Mouse (Mus musculus): ENCODE data around the gene Dbn1. TPM values are rescaled to one million over a fixed set of nuclear protein-coding genes. Genes with fewer than 3 reads are reported as not detected.

Dbn1 gene
- polyA plus RNA-seq, 1 experiment from 2014 or later: 372 TPM

DNA sequence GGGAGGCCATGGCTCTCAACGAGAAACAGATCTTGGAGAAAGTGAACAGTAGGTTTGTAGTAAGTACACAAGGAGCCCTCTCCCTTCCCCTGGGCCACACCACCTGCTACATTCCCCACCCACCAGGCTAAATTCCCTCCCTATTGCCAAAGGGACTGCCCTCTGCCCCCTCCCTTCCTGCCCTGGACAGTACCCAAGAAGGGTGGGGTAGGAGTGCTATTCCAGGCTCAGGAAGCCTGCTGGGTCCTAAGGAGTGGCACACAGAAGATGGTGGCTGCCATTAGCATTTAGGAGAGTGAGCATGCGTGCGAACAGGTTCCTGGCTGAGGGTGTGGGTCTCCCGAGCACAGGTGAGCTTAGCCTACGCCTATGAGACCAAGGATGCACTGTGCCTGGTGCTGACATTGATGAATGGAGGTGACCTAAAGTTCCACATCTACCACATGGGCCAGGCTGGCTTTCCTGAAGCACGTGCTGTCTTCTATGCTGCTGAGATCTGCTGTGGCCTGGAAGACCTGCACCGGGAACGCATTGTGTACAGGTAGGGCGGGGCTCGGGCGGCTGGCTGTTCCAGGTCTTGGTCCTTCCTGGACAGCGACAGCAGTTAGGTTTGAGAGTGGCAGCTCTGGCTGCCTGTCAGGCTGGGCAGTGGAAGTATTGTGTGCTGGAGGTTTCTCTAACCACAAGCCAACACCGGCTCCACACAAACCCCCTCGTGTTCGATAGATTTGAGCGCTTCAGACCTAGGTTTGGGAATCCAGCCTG is 35.9 kb downstream of the Dbn1 start:
- peaks cover 25% of the 10 kb centered on the region for H3K36me3 ChIP-seq (ENCODE audit: control insufficient read depth, insufficient read depth, low read length)
- DNase-seq (ENCODE audit: low spot score): no peak

DNA sequence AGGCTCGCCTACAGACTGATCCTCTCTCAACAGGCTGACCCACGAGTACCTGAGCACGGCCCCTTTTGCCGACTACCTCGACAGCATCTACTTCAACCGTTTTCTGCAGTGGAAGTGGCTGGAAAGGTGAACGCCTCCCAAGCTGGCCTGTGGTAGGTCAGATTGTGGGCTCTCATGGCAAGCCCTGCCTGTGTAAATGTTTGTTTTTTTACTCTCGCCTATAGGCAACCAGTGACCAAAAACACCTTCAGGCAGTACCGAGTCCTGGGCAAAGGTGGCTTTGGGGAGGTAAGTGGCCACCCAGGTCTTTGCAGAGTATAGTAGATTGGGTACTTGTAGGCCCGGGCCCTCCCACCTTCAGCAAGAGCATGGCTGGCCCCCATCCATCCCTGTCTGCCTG is 36.6 kb downstream of the Dbn1 start:
- H3K27me3 ChIP-seq (ENCODE audit: control insufficient read depth, insufficient read depth, low read length): no peaks in the 10 kb centered on the region
- no peak for DNase-seq (ENCODE audit: low spot score)
- H3K27ac ChIP-seq (ENCODE audit: low read depth, low read length): no peak overlapping the region
- ATAC-seq (ENCODE audit: insufficient read depth, low FRiP score, low TSS enrichment): no peak
- WGBS: 93% methylated on average over 10 of the region's 10 CpGs
- H3K9ac ChIP-seq (ENCODE audit: low read length): no peak overlapping the region
- no peaks in the 10 kb centered on the region for H3K9me3 ChIP-seq (ENCODE audit: control insufficient read depth, low read length)
- no peak overlapping the region for H3K4me2 ChIP-seq (ENCODE audit: low read depth)
- no peak overlapping the region for H3K4me3 ChIP-seq (ENCODE audit: low read depth, low read length)
- peaks cover 8% of the 10 kb centered on the region for H3K4me1 ChIP-seq (ENCODE audit: control insufficient read depth, insufficient read depth, low read length)
- H3K36me3 ChIP-seq (ENCODE audit: control insufficient read depth, insufficient read depth, low read length): peaks cover 25% of the 10 kb centered on the region

More for the DNA sequence above, 35.9 kb downstream of the Dbn1 start:
- peaks cover 4% of the 10 kb centered on the region for H3K4me1 ChIP-seq (ENCODE audit: control insufficient read depth, insufficient read depth, low read length)
- ATAC-seq (ENCODE audit: insufficient read depth, low FRiP score, low TSS enrichment): no peak
- H3K9ac ChIP-seq (ENCODE audit: low read length): no peak overlapping the region
- WGBS: 96% methylated on average over 16 of the region's 16 CpGs
- H3K4me2 ChIP-seq (ENCODE audit: low read depth): no peak overlapping the region
- H3K9me3 ChIP-seq (ENCODE audit: control insufficient read depth, low read length): no peaks in the 10 kb centered on the region
- no peak overlapping the region for H3K4me3 ChIP-seq (ENCODE audit: low read depth, low read length)
- H3K27ac ChIP-seq (ENCODE audit: low read depth, low read length): no peak overlapping the region
- no peaks in the 10 kb centered on the region for H3K27me3 ChIP-seq (ENCODE audit: control insufficient read depth, insufficient read depth, low read length)

DNA sequence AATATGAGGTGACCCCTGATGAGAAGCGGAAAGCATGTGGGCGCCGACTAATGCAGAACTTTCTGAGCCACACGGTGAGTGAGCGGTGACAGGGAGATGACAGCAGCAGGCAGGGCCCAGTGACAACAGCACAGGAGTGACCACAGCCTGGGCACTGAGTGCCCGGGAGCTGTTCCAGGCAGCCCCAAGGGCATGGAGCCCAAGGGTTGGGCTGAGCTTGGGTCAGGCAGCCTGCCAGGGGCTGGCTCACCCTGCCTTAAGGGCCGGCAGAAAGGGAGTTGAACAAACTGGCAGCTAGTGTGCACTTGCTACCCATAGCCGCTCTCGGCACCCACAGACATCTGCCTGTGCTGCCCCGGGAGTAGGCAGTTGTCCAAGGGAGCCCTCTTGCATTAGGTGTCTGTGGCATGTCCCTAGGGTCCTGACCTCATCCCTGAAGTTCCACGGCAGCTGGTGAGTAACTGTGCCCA is 37.4 kb downstream of the Dbn1 start:
- H3K4me3 ChIP-seq (ENCODE audit: low read depth, low read length): no peak overlapping the region
- H3K27me3 ChIP-seq (ENCODE audit: control insufficient read depth, insufficient read depth, low read length): no peaks in the 10 kb centered on the region
- no peak overlapping the region for H3K27ac ChIP-seq (ENCODE audit: low read depth, low read length)
- peaks cover 25% of the 10 kb centered on the region for H3K36me3 ChIP-seq (ENCODE audit: control insufficient read depth, insufficient read depth, low read length)
- ATAC-seq (ENCODE audit: insufficient read depth, low FRiP score, low TSS enrichment): no peak
- no peak overlapping the region for H3K9ac ChIP-seq (ENCODE audit: low read length)
- no peak overlapping the region for H3K4me2 ChIP-seq (ENCODE audit: low read depth)
- H3K4me1 ChIP-seq (ENCODE audit: control insufficient read depth, insufficient read depth, low read length): peaks cover 14% of the 10 kb centered on the region
- DNase-seq (ENCODE audit: low spot score): no peak
- 96% methylated on average over 11 of the region's 11 CpGs for WGBS
- H3K9me3 ChIP-seq (ENCODE audit: control insufficient read depth, low read length): no peaks in the 10 kb centered on the region

DNA sequence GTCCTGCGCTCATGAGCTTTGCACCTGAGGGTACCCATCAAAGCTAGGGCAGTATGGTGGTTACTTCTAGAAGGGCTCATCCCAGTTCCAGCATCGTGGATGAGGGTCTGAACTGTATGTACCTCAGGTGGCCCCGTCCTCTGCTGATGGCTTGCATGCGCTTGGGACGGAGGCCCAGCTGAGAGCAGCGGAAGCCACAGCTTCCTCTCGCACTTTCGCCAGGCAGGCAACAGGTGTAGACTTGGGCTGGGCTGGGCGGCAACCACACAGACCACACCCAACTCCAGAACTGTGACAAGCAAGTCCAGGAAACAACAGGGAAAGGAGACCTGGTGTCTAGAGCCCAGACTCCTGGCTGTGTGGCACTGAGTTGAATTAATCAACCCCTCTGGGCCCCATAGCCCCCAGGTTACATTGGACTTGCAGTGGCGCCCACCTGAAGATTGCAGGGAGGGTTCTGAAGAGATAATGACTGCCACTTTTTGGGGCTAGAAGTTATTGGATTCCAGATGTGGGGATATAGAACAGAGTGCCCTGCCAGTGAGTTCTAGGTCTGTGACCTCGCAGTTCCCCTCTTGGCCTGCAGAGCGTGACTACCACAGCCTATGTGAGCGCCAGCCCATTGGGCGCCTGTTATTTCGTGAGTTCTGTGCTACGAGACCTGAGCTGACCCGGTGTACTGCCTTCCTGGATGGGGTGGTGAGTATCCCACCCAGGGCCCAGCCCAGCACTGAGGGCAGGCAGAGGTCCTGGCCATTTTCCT is 38.1 kb downstream of the Dbn1 start:
- ATAC-seq (ENCODE audit: insufficient read depth, low FRiP score, low TSS enrichment): no peak
- Histone ChIP-seq H3K9ac (ENCODE audit: low read length) (no peak overlapping the region), H3K4me1 (ENCODE audit: control insufficient read depth, insufficient read depth, low read length) (peaks cover 14% of the 10 kb centered on the region), H3K4me3 (ENCODE audit: low read depth, low read length) (no peak overlapping the region), H3K9me3 (ENCODE audit: control insufficient read depth, low read length) (no peaks in the 10 kb centered on the region), H3K36me3 (ENCODE audit: control insufficient read depth, insufficient read depth, low read length) (peaks cover 23% of the 10 kb centered on the region), H3K4me2 (ENCODE audit: low read depth) (no peak overlapping the region), H3K27ac (ENCODE audit: low read depth, low read length) (no peak overlapping the region), H3K27me3 (ENCODE audit: control insufficient read depth, insufficient read depth, low read length) (no peaks in the 10 kb centered on the region)
- DNase-seq (ENCODE audit: low spot score): no peak
- 94% methylated on average over 17 of the region's 17 CpGs for WGBS

DNA sequence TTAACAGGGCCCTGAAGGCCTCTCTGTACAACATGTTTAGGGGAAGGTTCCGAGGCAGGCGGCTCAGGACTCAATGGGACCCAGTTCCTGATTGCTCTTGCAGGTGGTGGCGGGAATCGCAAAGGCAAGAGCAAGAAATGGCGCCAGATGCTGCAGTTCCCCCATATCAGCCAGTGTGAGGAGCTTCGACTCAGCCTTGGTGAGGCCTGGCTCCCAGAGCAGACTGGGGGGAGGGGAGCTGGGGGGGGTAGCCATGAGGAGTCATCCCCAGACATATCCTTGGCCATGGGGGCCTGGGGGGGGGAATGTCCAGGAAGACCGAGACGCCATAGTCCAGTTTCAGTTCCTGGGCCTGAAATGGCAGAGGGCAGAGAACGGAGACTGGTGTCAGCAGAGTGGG is 38.7 kb downstream of the Dbn1 start:
- Histone ChIP-seq H3K4me1 (ENCODE audit: control insufficient read depth, insufficient read depth, low read length) (peaks cover 14% of the 10 kb centered on the region), H3K27ac (ENCODE audit: low read depth, low read length) (no peak overlapping the region), H3K4me2 (ENCODE audit: low read depth) (no peak overlapping the region), H3K4me3 (ENCODE audit: low read depth, low read length) (no peak overlapping the region), H3K36me3 (ENCODE audit: control insufficient read depth, insufficient read depth, low read length) (peaks cover 22% of the 10 kb centered on the region), H3K9me3 (ENCODE audit: control insufficient read depth, low read length) (no peaks in the 10 kb centered on the region), H3K27me3 (ENCODE audit: control insufficient read depth, insufficient read depth, low read length) (no peaks in the 10 kb centered on the region), H3K9ac (ENCODE audit: low read length) (no peak overlapping the region)
- 89% methylated on average over 9 of the region's 9 CpGs for WGBS
- DNase-seq (ENCODE audit: low spot score) (no peak), ATAC-seq (ENCODE audit: insufficient read depth, low FRiP score, low TSS enrichment) (no peak)

DNA sequence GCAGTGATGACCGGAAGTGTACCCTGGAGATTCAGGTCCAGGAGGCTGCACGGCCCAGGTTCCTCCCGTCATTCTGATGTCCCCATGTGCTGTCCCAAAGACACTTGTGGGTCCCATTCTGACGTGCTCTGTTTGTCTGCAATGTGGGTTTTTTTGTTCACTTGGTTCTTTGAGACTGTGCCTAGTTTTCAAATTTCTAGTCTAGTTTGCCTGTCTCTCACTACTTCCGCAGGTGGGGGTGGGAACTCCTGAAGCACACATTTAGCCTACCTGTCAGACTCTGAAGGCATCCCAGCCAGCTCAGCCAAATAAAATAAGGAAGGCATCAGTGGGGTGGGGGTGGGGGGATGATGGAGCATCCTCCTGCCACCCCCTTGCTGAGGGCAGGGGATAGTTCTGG is 39.8 kb downstream of the Dbn1 start:
- peaks cover 17% of the 10 kb centered on the region for H3K36me3 ChIP-seq (ENCODE audit: control insufficient read depth, insufficient read depth, low read length)
- H3K27ac ChIP-seq (ENCODE audit: low read depth, low read length): no peak overlapping the region
- DNase-seq (ENCODE audit: low spot score): no peak
- H3K4me1 ChIP-seq (ENCODE audit: control insufficient read depth, insufficient read depth, low read length): peaks cover 14% of the 10 kb centered on the region
- no peaks in the 10 kb centered on the region for H3K27me3 ChIP-seq (ENCODE audit: control insufficient read depth, insufficient read depth, low read length)
- WGBS: 90% methylated on average over 5 of the region's 5 CpGs
- H3K9ac ChIP-seq (ENCODE audit: low read length): no peak overlapping the region
- no peaks in the 10 kb centered on the region for H3K9me3 ChIP-seq (ENCODE audit: control insufficient read depth, low read length)
- H3K4me2 ChIP-seq (ENCODE audit: low read depth): no peak overlapping the region
- no peak for ATAC-seq (ENCODE audit: insufficient read depth, low FRiP score, low TSS enrichment)
- no peak overlapping the region for H3K4me3 ChIP-seq (ENCODE audit: low read depth, low read length)

DNA sequence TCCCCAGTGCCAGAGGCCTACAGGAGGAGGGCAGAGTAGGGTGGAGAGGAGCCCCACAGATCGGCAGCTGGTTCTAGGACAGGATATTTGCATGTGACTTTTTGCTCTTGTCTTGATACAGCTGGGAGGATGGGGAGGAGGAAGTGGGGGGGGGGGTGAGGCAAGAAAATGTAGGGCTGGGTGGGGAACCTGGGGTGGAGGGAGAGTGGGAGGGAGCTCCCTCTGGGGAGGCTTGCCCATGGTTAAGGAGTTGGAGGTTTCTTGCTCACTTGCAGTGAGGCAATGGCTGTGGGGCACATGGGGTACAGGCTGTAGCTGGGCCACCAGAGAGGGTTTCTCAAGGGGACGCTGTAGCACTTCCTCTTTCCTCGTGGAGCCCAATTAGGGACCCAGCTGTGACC is 40.4 kb downstream of the Dbn1 start:
- Histone ChIP-seq H3K4me2 (ENCODE audit: low read depth) (0 out of 2 replicates have a peak overlapping the region, but pooled peaks have one; percentile 2), H3K4me1 (ENCODE audit: control insufficient read depth, insufficient read depth, low read length) (peaks cover 14% of the 10 kb centered on the region), H3K36me3 (ENCODE audit: control insufficient read depth, insufficient read depth, low read length) (peaks cover 17% of the 10 kb centered on the region), H3K27me3 (ENCODE audit: control insufficient read depth, insufficient read depth, low read length) (no peaks in the 10 kb centered on the region), H3K27ac (ENCODE audit: low read depth, low read length) (no peak overlapping the region), H3K4me3 (ENCODE audit: low read depth, low read length) (no peak overlapping the region), H3K9me3 (ENCODE audit: control insufficient read depth, low read length) (no peaks in the 10 kb centered on the region), H3K9ac (ENCODE audit: low read length) (no peak overlapping the region)
- DNase-seq (ENCODE audit: low spot score) (no peak), ATAC-seq (ENCODE audit: insufficient read depth, low FRiP score, low TSS enrichment) (no peak)
- WGBS: 66% methylated on average over 3 of the region's 3 CpGs

DNA sequence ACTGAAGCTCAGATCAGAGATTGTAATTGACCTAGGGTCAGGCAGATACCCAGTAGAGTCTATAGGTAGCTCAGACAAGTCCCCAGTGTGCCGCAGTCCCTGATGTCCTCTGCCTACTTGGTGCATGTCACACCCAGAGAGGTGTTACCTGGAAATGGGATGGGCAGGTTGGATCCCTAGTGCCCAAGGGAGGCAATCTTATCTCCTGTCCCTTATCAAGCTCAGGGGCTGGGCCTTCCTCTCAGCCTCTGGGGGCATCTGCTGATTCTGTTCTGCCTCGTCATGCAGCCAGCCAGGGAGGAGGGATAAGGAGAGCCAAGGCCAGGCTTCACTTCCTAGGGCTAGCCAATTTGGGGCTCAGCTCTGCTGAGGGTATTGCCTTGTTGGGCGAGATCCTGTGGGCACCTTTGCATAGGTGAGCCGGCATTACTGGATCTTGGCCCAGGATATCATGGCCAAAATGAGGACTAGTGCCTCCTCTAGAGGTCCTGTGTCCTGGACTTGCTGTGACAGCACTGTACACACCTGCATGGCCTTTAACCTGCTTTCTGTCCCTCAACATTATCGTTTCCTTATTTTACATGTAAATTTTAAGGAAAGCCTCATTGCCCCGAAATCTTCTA is 41.3 kb downstream of the Dbn1 start:
- Histone ChIP-seq H3K9me3 (ENCODE audit: control insufficient read depth, low read length) (no peaks in the 10 kb centered on the region), H3K36me3 (ENCODE audit: control insufficient read depth, insufficient read depth, low read length) (peaks cover 10% of the 10 kb centered on the region), H3K4me3 (ENCODE audit: low read depth, low read length) (no peak overlapping the region), H3K27ac (ENCODE audit: low read depth, low read length) (no peak overlapping the region), H3K4me2 (ENCODE audit: low read depth) (peak overlapping the region; percentile 81), H3K9ac (ENCODE audit: low read length) (no peak overlapping the region), H3K27me3 (ENCODE audit: control insufficient read depth, insufficient read depth, low read length) (no peaks in the 10 kb centered on the region), H3K4me1 (ENCODE audit: control insufficient read depth, insufficient read depth, low read length) (peaks cover 14% of the 10 kb centered on the region)
- DNase-seq (ENCODE audit: low spot score): no peak
- 92% methylated on average over 6 of the region's 6 CpGs for WGBS
- ATAC-seq (ENCODE audit: insufficient read depth, low FRiP score, low TSS enrichment): no peak

Data from neural tube, embryonic 11.5 days (tissue).